Mouse (Mus musculus): Measurements from ENCODE around the gene Ap1ar. TPM values are rescaled to one million over a fixed set of nuclear protein-coding genes. Genes with fewer than 3 reads are reported as not detected.
A peak's percentile ranks its signal among the peaks of the same experiment; 100 is the strongest.

The Ap1ar gene
- polyA plus RNA-seq, 2 experiments = 38.2 to 43.1 TPM

GRCm38 (mm10) chr3:127782921-127783320 is 54.4 kb downstream of the Ap1ar start:
- H3K27ac ChIP-seq (replicated peaks; ENCODE audit: low read depth, low read length) = no peak overlapping the region
- no peaks in the 10 kb centered on the region for H3K9me3 ChIP-seq (ENCODE audit: control insufficient read depth, low read length)
- DNase-seq (ENCODE audit: low spot score) (no peak), ATAC-seq (ENCODE audit: low FRiP score, low read depth) (no peak)
- H3K36me3 ChIP-seq (ENCODE audit: control insufficient read depth, insufficient read depth, low read length) = no peaks in the 10 kb centered on the region
- no peak overlapping the region for H3K9ac ChIP-seq (ENCODE audit: low read depth, low read length, severe bottlenecking)
- no peak for TF ChIP-seq POLR2A (IDR thresholded peaks at IDR 0.05; ENCODE audit: borderline replicate concordance, extremely low read depth, insufficient read depth, insufficient read length)
- H3K27me3 ChIP-seq (ENCODE audit: control insufficient read depth, insufficient read depth, low read length) = 0 out of 2 replicates have a peak, but pooled peaks cover 3% of the 10 kb centered on the region
- no peaks in the 10 kb centered on the region for H3K4me1 ChIP-seq (ENCODE audit: control insufficient read depth, insufficient read depth, low read length)
- H3K4me3 ChIP-seq (replicated peaks; ENCODE audit: low read length) = no peak overlapping the region
- WGBS = 89% methylated on average over 6 of the region's 6 CpGs
- no peak overlapping the region for H3K4me2 ChIP-seq (replicated peaks; ENCODE audit: low read depth, low read length, severe bottlenecking)

GRCm38 (mm10) chr3:127780921-127781320 is 56.4 kb downstream of the Ap1ar start:
- no peak overlapping the region for H3K4me3 ChIP-seq (replicated peaks; ENCODE audit: low read length)
- no peaks in the 10 kb centered on the region for H3K27me3 ChIP-seq (ENCODE audit: control insufficient read depth, insufficient read depth, low read length)
- no peak for DNase-seq (ENCODE audit: low spot score)
- H3K4me1 ChIP-seq (ENCODE audit: control insufficient read depth, insufficient read depth, low read length) = no peaks in the 10 kb centered on the region
- WGBS = 86% methylated on average over 9 of the region's 9 CpGs
- H3K27ac ChIP-seq (replicated peaks; ENCODE audit: low read depth, low read length) = no peak overlapping the region
- H3K9me3 ChIP-seq (ENCODE audit: control insufficient read depth, low read length) = no peaks in the 10 kb centered on the region
- H3K36me3 ChIP-seq (ENCODE audit: control insufficient read depth, insufficient read depth, low read length) = no peaks in the 10 kb centered on the region
- H3K9ac ChIP-seq (ENCODE audit: low read depth, low read length, severe bottlenecking) = no peak overlapping the region
- H3K4me2 ChIP-seq (replicated peaks; ENCODE audit: low read depth, low read length, severe bottlenecking) = no peak overlapping the region
- no peak for TF ChIP-seq POLR2A (IDR thresholded peaks at IDR 0.05; ENCODE audit: borderline replicate concordance, extremely low read depth, insufficient read depth, insufficient read length)
- ATAC-seq (ENCODE audit: low FRiP score, low read depth) = no peak

- H3K4me3 ChIP-seq (replicated peaks; ENCODE audit: low read length) = peak within 1 kb of the TSS; percentile 44
- peak within 1 kb of the TSS; percentile 48; the same call in 1 of the 2 replicates for H3K9ac ChIP-seq (ENCODE audit: low read depth, low read length, severe bottlenecking)
- H3K9me3 ChIP-seq (ENCODE audit: control insufficient read depth, low read length) = no peaks in the 10 kb centered on the region
- H3K36me3 ChIP-seq (ENCODE audit: control insufficient read depth, insufficient read depth, low read length) = no peaks in the 10 kb centered on the region
- DNase-seq (ENCODE audit: low spot score) = peak; percentile 62
- peak within 1 kb of the TSS; percentile 79 for H3K4me2 ChIP-seq (replicated peaks; ENCODE audit: low read depth, low read length, severe bottlenecking)
- no peaks in the 10 kb centered on the region for H3K4me1 ChIP-seq (ENCODE audit: control insufficient read depth, insufficient read depth, low read length)
- TF ChIP-seq POLR2A (IDR thresholded peaks at IDR 0.05; ENCODE audit: borderline replicate concordance, extremely low read depth, insufficient read depth, insufficient read length) = no peak
- 0 out of 2 replicates have a peak within 1 kb of the TSS, but pooled peaks have one; percentile 26 for H3K27ac ChIP-seq (replicated peaks; ENCODE audit: low read depth, low read length)
- ATAC-seq (ENCODE audit: low FRiP score, low read depth) = peak; percentile 86
- WGBS = under 1% methylated on average over 24 of the region's 24 CpGs
- no peaks in the 10 kb centered on the region for H3K27me3 ChIP-seq (ENCODE audit: control insufficient read depth, insufficient read depth, low read length)
Observed at GRCm38 (mm10) chr3:127780021-127780644, 57.2 kb downstream of the Ap1ar start, which contains the start of gene Alpk1. Alpk1 (minus strand) TSS chr3:127780527.

GRCm38 (mm10) chr3:127769146-127769545 is 68.2 kb downstream of the Ap1ar start:
- no peaks in the 10 kb centered on the region for H3K36me3 ChIP-seq (ENCODE audit: control insufficient read depth, insufficient read depth, low read length)
- no peak overlapping the region for H3K4me3 ChIP-seq (replicated peaks; ENCODE audit: low read length)
- TF ChIP-seq POLR2A (IDR thresholded peaks at IDR 0.05; ENCODE audit: borderline replicate concordance, extremely low read depth, insufficient read depth, insufficient read length) = no peak
- no peaks in the 10 kb centered on the region for H3K9me3 ChIP-seq (ENCODE audit: control insufficient read depth, low read length)
- ATAC-seq (ENCODE audit: low FRiP score, low read depth) (no peak), DNase-seq (ENCODE audit: low spot score) (no peak)
- H3K4me2 ChIP-seq (replicated peaks; ENCODE audit: low read depth, low read length, severe bottlenecking) = no peak overlapping the region
- WGBS = 80% methylated on average over 11 of the region's 11 CpGs
- H3K27ac ChIP-seq (replicated peaks; ENCODE audit: low read depth, low read length) = no peak overlapping the region
- H3K27me3 ChIP-seq (ENCODE audit: control insufficient read depth, insufficient read depth, low read length) = no peaks in the 10 kb centered on the region
- H3K9ac ChIP-seq (ENCODE audit: low read depth, low read length, severe bottlenecking) = no peak overlapping the region
- H3K4me1 ChIP-seq (ENCODE audit: control insufficient read depth, insufficient read depth, low read length) = no peaks in the 10 kb centered on the region

- no peaks in the 10 kb centered on the region for H3K4me1 ChIP-seq (ENCODE audit: control insufficient read depth, insufficient read depth, low read length)
- ATAC-seq (ENCODE audit: low FRiP score, low read depth) (no peak), DNase-seq (ENCODE audit: low spot score) (no peak)
- no peaks in the 10 kb centered on the region for H3K36me3 ChIP-seq (ENCODE audit: control insufficient read depth, insufficient read depth, low read length)
- no peak overlapping the region for H3K9ac ChIP-seq (ENCODE audit: low read depth, low read length, severe bottlenecking)
- no peak overlapping the region for H3K27ac ChIP-seq (replicated peaks; ENCODE audit: low read depth, low read length)
- no peak for TF ChIP-seq POLR2A (IDR thresholded peaks at IDR 0.05; ENCODE audit: borderline replicate concordance, extremely low read depth, insufficient read depth, insufficient read length)
- WGBS = 68% methylated on average over 3 of the region's 3 CpGs
- no peaks in the 10 kb centered on the region for H3K27me3 ChIP-seq (ENCODE audit: control insufficient read depth, insufficient read depth, low read length)
- no peaks in the 10 kb centered on the region for H3K9me3 ChIP-seq (ENCODE audit: control insufficient read depth, low read length)
- no peak overlapping the region for H3K4me2 ChIP-seq (replicated peaks; ENCODE audit: low read depth, low read length, severe bottlenecking)
- no peak overlapping the region for H3K4me3 ChIP-seq (replicated peaks; ENCODE audit: low read length)
Observed at GRCm38 (mm10) chr3:127765971-127766370, 71.4 kb downstream of the Ap1ar start.
